10 mouse cellular contexts compared by ENCODE assay signal in genomic region chr4:104643534-104644356, GRCm38 (mm10).
DNase-seq lines count a peak whose midpoint lies in the region; ATAC-seq and TF ChIP-seq lines count a peak whose summit lies in the region.
"Had no signal": no experiment of that assay in that cellular context is flagged by ENCODE, and none has a peak within 500 bp of the region (broad histone marks: within the 10 kb centered on the region; RNA-seq: fewer than 3 reads in every experiment).

No protein-coding gene starts in this region.

- TF ChIP-seq POLR2A in heart, adult 2 months (IDR thresholded peaks at IDR 0.05; ENCODE audit: insufficient read depth, low read depth, low read length): no peak

- peak; percentile 6 to 8 for DNase-seq in kidney, postnatal 4 days
- no peak for DNase-seq in kidney, adult 11 months
- DNase-seq in forebrain, embryonic 10.5 days (ENCODE audit: extremely low spot score, low spot score): no peak
- peak; percentile 33 to 47 for DNase-seq in layer of hippocampus, postnatal 25 days (ENCODE audit: extremely low spot score in 1 of 2, low spot score in 1 of 2)
- DNase-seq in right cerebral cortex, postnatal 10 days (ENCODE audit: low spot score in 2 of 2): peak; percentile 85 to 90
- no peak for DNase-seq in hindbrain, embryonic 11.5 days (ENCODE audit: low spot score)
- no peak for DNase-seq in heart, adult 9 months (ENCODE audit: low spot score in 2 of 2)
- DNase-seq in heart, adult 2 months: no peak

- no peaks in the 10 kb centered on the region for H3K36me3 ChIP-seq in forebrain, embryonic 10.5 days (replicated peaks)
- no peaks in the 10 kb centered on the region for H3K36me3 ChIP-seq in hindbrain, embryonic 11.5 days (ENCODE audit: control insufficient read depth, insufficient read depth, low read length)
- H3K36me3 ChIP-seq in heart, adult 2 months (ENCODE audit: control insufficient read depth, insufficient read depth, low read length): no peaks in the 10 kb centered on the region
- H3K36me3 ChIP-seq: liver, embryonic 12.5 days; neural tube, embryonic 12.5 days had no signal

- H3K4me1 ChIP-seq in forebrain, embryonic 10.5 days: peaks cover 19% of the 10 kb centered on the region
- no peaks in the 10 kb centered on the region for H3K4me1 ChIP-seq in hindbrain, embryonic 11.5 days (replicated peaks; ENCODE audit: control insufficient read depth, insufficient read depth, low read length)
- no peaks in the 10 kb centered on the region for H3K4me1 ChIP-seq in heart, adult 2 months (ENCODE audit: control insufficient read depth, insufficient read depth, low read length)
- H3K4me1 ChIP-seq: liver, embryonic 12.5 days; neural tube, embryonic 12.5 days had no signal

- no peak for TF ChIP-seq CTCF in heart, adult 2 months (IDR thresholded peaks at IDR 0.05)

- no peak overlapping the region for H3K4me2 ChIP-seq in hindbrain, embryonic 11.5 days (replicated peaks; ENCODE audit: low read depth, low read length)
- H3K4me2 ChIP-seq: liver, embryonic 12.5 days; neural tube, embryonic 12.5 days had no signal

- 57% methylated on average over 6 of the region's 6 CpGs for WGBS in forebrain, embryonic 10.5 days
- 77% methylated on average over 6 of the region's 6 CpGs for WGBS in hindbrain, embryonic 11.5 days
- 62% methylated on average over 6 of the region's 6 CpGs for WGBS in heart, adult 2 months

- intact Hi-C loops in heart, adult 2 months (cut with DNase I): no loop called here

- no peaks in the 10 kb centered on the region for H3K9me3 ChIP-seq in forebrain, embryonic 10.5 days
- H3K9me3 ChIP-seq in hindbrain, embryonic 11.5 days (ENCODE audit: control insufficient read depth, low read length): no peaks in the 10 kb centered on the region
- H3K9me3 ChIP-seq: liver, embryonic 12.5 days; neural tube, embryonic 12.5 days had no signal

- ATAC-seq in hindbrain, embryonic 11.5 days (ENCODE audit: low FRiP score): no peak
- ATAC-seq: liver, embryonic 12.5 days had no signal

- H3K27ac ChIP-seq in forebrain, embryonic 10.5 days: peak overlapping the region; percentile 67; the same call in 1 of the 2 replicates
- H3K27ac ChIP-seq in hindbrain, embryonic 11.5 days (ENCODE audit: low read depth, low read length): no peak overlapping the region
- no peak overlapping the region for H3K27ac ChIP-seq in heart, adult 2 months
- H3K27ac ChIP-seq: liver, embryonic 12.5 days; neural tube, embryonic 12.5 days had no signal

- no peak overlapping the region for H3K9ac ChIP-seq in hindbrain, embryonic 11.5 days (ENCODE audit: low read depth, low read length)
- H3K9ac ChIP-seq in heart, adult 2 months (ENCODE audit: low read depth, low read length): no peak overlapping the region
- H3K9ac ChIP-seq: liver, embryonic 12.5 days; neural tube, embryonic 12.5 days had no signal

- no peaks in the 10 kb centered on the region for H3K27me3 ChIP-seq in forebrain, embryonic 10.5 days (ENCODE audit: poor library complexity, severe bottlenecking)
- H3K27me3 ChIP-seq in hindbrain, embryonic 11.5 days (ENCODE audit: control insufficient read depth, insufficient read depth, low read length): no peaks in the 10 kb centered on the region
- no peaks in the 10 kb centered on the region for H3K27me3 ChIP-seq in heart, adult 2 months (ENCODE audit: control insufficient read depth, insufficient read depth, low read length)
- H3K27me3 ChIP-seq: liver, embryonic 12.5 days; neural tube, embryonic 12.5 days had no signal

- H3K79me2 ChIP-seq in heart, adult 2 months (replicated peaks; ENCODE audit: control insufficient read depth, insufficient read depth, low read length): no peaks in the 10 kb centered on the region

- no peak for TF ChIP-seq EP300 in heart, adult 2 months (IDR thresholded peaks at IDR 0.05; ENCODE audit: insufficient read depth, low read depth, low read length)

- no peak overlapping the region for H3K4me3 ChIP-seq in forebrain, embryonic 10.5 days
- no peak overlapping the region for H3K4me3 ChIP-seq in hindbrain, embryonic 11.5 days (ENCODE audit: low read depth, low read length)
- H3K4me3 ChIP-seq in heart, adult 2 months: no peak overlapping the region
- H3K4me3 ChIP-seq: liver, embryonic 12.5 days; neural tube, embryonic 12.5 days had no signal

Comparison
In these comparisons a context has a peak if more than half of its experiments do, and no peak if none do; other contexts are left out.
1. DNase-seq: peak in kidney, postnatal 4 days (2 of 2), layer of hippocampus, postnatal 25 days (2 of 2) and right cerebral cortex, postnatal 10 days (2 of 2); none in kidney, adult 11 months (single experiment), forebrain, embryonic 10.5 days (single experiment), hindbrain, embryonic 11.5 days (single experiment), heart, adult 9 months (0 of 2) and heart, adult 2 months (0 of 2).